Mouse (Mus musculus): ENCODE measurements around the gene Lingo3.
"Not testable (repeated sequence)": the region's sequence is repeated elsewhere in the genome, so short reads cannot be mapped to it uniquely, and the experiment has no call there.

Gene Lingo3

GRCm38 (mm10) chr10:80843087-80843930, 530 bp downstream of the Lingo3 start:
- no peak for DNase-seq

DNA sequence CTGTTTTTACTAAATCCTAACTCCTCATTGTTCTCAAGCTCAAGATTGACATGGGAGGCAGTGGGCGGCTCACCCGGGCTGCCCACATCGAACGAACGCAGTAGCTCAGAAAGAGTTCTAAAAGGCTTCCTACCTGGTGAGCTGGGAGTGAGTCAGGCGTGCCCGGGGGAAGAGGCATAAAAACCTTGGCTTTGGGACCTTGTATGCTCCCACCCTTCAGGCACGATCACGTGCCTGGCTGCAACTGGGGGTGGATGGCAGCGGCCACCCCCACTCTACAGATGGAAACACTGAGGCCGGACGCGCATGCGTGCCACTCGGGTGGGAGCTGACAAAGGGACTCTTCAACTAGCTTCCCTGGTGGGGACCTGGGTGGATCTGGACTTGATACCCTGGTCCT, 1.5 kb downstream of the Lingo3 start:
- DNase-seq = no peak

GRCm38 (mm10) chr10:80841685-80842084, 2.2 kb downstream of the Lingo3 start:
- DNase-seq = no peak

- DNase-seq = no peak
These were observed 4.0 kb downstream of the Lingo3 start for GRCm38 (mm10) chr10:80839848-80840247.

- DNase-seq = no peak
These were observed 5.4 kb downstream of the Lingo3 start for GRCm38 (mm10) chr10:80838346-80838912.

DNA sequence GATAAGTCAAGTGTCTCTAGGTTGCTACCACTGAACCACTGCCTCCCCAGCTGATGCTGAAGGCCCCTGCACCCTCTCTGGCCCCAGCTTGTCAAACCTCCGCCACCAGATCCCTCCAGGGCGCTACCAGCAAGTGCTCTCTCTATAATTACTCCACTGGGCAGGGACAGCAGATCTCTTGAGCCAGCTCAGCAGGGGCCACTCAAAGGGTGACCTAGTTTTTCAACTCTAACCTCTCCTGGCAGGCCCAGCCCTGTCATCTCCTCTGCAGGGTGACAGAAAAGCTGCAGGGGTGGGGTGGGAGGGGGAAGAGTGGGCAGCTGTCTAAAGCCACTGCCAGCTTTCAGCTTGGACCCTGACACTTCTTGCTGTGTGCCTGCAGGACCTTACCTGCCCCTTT, 6.0 kb downstream of the Lingo3 start:
- DNase-seq = no peak

GRCm38 (mm10) chr10:80836949-80837379, 6.9 kb downstream of the Lingo3 start:
- DNase-seq = no peak

GRCm38 (mm10) chr10:80835617-80836016, 8.2 kb downstream of the Lingo3 start:
- no peak for DNase-seq

- no peak for DNase-seq
These were observed 11.0 kb downstream of the Lingo3 start for GRCm38 (mm10) chr10:80832818-80833217.

- DNase-seq = peak; percentile 93
These were observed 12.7 kb downstream of the Lingo3 start for GRCm38 (mm10) chr10:80831136-80831535.

DNA sequence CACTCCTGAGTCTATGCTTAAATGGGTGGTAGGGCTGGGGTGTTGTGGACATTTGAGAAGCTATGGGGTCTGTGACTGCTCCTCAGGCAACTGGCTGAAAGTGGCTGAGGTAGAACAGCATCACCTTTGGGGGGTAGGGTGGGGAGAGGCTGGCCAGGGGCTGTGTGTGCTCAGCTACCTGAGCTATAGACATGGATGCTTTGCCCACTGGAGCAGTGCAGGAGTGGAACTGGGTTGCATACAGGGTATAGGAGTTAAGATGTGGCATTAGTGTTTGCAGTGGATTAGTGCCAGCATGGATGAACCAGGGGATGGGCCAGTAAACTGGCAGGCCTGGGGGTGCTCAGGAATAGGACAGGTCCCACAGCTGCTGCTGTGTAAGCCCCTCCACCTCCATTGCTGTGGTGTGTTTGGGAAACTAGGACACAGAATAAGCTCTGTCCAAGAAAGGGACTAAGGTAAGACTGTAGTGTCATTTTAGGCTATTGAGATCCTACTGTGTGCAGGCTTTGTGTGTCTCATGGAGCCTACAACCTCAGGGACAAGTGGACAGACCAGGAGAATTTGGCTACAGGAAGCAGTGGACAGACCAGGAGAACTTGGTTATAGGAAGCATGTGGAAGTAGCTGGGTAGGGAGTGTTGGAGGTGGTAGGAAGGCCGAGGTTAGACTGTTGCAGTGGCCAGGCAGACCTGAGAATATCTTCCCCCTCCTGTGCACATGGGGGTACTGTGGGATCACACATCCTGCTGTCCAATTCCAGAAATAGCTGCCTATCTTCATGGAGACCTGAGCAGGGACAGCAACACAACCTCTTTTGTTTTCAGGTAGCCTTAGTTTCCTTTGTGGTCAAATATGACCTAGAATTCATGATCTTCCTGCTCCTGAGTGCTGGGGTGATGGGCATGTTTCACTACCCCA, 14.2 kb downstream of the Lingo3 start:
- no peak for DNase-seq

- DNase-seq = not testable (repeated sequence)
These were observed 15.3 kb downstream of the Lingo3 start for GRCm38 (mm10) chr10:80828587-80828986.

GRCm38 (mm10) chr10:80827870-80828420, 15.9 kb downstream of the Lingo3 start:
- DNase-seq = no peak

- no peak for DNase-seq
These were observed 16.6 kb downstream of the Lingo3 start for GRCm38 (mm10) chr10:80827063-80827869.

GRCm38 (mm10) chr10:80826151-80827062, 17.4 kb downstream of the Lingo3 start, which contains the start of gene Oaz1:
Gene Oaz1, plus strand, starts transcription at chr10:80826656.
- DNase-seq = peak; percentile 100

- DNase-seq = no peak
These were observed 19.0 kb downstream of the Lingo3 start for GRCm38 (mm10) chr10:80824827-80825226.

DNA sequence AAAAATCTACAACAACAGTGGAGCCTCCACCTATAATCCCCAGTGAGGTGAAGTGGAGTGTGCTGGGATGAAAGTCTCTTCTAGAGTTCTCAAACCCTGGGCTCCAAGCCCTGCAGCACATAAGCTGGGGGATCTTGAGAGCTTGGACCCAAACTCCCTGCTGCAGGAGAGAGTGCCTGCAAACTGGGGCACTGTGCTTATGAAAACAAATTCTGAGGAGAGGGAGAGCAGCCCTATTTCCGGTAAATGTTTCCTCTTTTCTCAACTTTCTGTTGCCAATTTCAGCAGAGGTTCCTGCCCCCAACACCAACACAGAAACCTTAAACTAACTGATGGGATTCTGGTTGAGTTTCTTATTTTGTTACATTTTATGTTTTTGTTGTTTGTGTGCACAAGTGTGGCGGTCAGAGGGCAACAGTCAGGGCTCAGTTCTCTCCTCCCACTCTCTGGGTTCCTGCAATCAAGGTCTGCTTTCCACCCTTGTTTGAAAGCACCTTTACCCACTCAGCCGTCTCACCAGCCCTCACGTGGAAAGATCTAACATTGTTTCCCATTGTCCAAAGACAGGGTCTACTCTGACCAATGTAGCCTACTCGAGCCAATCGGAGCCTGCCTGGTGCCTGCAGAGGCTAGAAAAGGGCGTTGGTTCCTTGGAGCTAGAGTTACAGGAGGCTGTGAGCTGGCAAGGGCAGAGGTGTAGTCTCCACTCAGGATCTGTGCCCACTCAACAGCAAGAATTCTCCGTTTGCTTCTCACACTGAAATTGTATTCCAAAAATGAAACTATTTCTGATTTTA, 19.8 kb downstream of the Lingo3 start:
- peak; percentile 41 for DNase-seq

DNA sequence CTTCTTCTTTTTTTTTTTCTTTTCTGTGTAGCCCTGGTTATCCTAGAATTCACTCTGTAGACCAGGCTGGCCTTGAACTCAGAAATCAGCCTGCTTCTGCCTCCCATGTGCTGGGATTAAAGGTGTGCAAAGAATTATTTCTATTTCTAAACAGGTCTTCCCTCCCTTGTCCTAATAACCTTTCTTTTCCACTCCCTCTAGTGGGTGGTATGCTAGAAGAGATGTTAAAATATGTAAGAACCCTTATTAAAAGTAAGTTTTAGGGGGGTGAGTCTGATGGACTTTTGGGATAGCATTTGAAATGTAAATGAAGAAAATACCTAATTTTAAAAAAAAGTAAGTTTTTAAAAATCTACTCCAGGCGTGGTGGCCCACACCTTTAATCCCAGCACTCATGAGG, 20.5 kb downstream of the Lingo3 start:
- DNase-seq = no peak

DNA sequence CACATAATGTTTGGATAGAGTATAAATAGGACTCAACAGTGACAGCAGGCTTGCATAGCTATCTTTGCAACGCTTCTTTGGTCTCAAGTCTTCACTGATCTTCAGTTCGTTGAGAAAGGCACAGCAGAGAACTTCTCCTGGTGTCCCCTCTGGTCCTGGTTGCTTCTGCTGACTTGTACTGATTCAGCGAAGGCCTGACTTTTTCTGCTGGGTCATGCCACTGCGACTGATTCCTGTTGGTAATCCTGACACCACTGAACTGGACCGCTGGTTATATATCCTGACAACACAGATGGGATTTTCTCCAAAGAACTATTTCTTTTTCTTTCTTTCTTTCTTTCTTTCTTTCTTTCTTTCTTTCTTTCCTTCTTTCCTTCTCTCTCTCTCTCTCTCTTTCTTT, 21.3 kb downstream of the Lingo3 start:
- DNase-seq = no peak

DNA sequence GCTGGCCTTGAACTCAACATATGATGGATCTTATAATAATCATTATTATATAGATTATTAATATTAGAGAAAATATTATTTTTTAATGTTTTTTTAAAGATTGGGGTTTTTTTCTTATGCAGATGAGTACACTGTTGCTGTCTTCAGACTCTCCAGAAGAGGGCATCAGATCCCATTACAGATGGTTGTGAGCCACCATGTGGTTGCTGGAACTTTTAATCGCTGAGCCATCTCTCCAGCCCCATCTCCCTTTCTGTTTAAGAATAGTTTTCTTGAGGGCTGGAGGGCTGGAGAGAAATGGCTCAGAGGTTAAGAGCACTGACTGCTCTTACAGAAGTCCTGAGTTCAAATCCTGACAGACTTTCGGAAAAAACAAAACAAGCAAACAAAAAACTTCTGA, 21.8 kb downstream of the Lingo3 start:
- DNase-seq = peak; percentile 52

Measured in kidney, adult 9 months (tissue).